Mouse (Mus musculus) lung, postnatal 4 days (tissue): ENCODE measurements at regions not wholly inside any gene's neighbourhood (a gene's known extent, or its start where the extent isn't known, plus 50 kb on each side); places are given as distances from the start of the nearest gene placed in this dataset.
"Not testable (repeated sequence)": the region's sequence is repeated elsewhere in the genome, so short reads cannot be mapped to it uniquely, and the experiment has no call there.

Source experiments
- DNase-seq, 2 experiments: peaks; one replicate each; pipeline ENCODE4 v3.0.0; 2021

- not testable (repeated sequence) for DNase-seq
These were observed 256.5 kb upstream of the Olfr161 start for GRCm38 (mm10) chr16:3334355-3334754.

- DNase-seq, result not testable (repeated sequence)
These were observed 247.5 kb upstream of the Olfr161 start for GRCm38 (mm10) chr16:3343372-3343771.

DNA sequence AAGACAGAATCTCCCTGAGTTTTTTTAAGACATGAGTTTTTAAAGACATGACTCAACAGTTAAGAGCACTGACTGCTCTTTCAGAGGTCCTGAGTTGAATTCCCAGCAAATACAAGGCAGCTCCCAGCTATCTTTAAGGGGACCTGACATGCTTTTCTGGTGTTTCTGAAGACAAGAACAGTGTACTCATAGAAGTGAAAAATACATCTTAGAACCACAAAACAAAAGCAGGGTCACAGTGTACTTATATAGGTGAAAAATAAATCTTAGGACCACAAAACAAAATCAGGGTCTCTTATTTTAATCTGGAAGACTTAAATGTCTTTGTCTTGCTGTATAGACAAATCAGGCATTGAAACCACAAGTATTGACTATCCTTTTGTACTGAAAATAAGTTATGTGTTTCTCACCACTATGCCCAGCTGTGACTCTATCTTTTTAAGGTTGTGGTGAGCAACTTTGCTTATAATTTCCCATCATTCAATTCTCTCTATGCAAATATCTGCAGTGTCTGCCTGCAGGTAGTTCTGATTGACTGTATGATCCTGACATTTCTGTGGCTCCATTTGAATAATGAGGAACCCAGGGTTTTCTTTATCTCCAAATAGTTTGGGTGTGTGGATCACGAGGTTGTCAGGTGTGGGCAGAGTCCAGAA, 246.0 kb upstream of the Olfr161 start:
- DNase-seq, result not testable (repeated sequence)

DNA sequence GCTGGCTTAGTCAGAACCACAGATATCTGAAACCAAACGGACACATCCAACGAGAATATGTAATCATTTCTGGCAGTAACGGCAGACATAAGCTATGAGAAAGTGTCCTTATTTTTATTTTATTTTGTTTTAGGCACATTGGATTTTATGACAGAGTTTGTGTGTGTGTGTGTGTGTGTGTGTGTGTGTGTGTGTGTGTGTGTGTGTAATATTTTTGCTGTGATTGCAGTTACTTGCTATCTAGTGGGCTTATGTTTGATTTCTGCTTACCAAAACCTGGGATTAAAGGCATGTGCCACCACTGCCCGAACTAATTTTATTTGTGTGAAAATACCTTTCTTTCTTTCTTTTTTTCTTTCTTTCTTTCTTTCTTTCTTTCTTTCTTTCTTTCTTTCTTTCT, 241.5 kb upstream of the Olfr161 start:
- not testable (repeated sequence) for DNase-seq

- DNase-seq, result not testable (repeated sequence)
These were observed 240.8 kb upstream of the Olfr161 start for GRCm38 (mm10) chr16:3349850-3350547.

GRCm38 (mm10) chr16:3350668-3351507, 240.0 kb upstream of the Olfr161 start:
- DNase-seq, result not testable (repeated sequence)

GRCm38 (mm10) chr16:3351508-3352046, 239.3 kb upstream of the Olfr161 start:
- peak; percentile 7 to 29 for DNase-seq
